Mouse (Mus musculus) adrenal gland (tissue): ENCODE measurements at regions not wholly inside any gene's neighbourhood (a gene's known extent, or its start where the extent isn't known, plus 50 kb on each side); places are given as distances from the start of the nearest gene placed in this dataset.
"Not testable (repeated sequence)": the region's sequence is repeated elsewhere in the genome, so short reads cannot be mapped to it uniquely, and the experiment has no call there.

Source experiments
- intact Hi-C: fragments of 180-260 bp; cut with DNase I; formaldehyde crosslinking; loops from one replicate; pipeline ENCODE4 v1.15.1; 2025

DNA sequence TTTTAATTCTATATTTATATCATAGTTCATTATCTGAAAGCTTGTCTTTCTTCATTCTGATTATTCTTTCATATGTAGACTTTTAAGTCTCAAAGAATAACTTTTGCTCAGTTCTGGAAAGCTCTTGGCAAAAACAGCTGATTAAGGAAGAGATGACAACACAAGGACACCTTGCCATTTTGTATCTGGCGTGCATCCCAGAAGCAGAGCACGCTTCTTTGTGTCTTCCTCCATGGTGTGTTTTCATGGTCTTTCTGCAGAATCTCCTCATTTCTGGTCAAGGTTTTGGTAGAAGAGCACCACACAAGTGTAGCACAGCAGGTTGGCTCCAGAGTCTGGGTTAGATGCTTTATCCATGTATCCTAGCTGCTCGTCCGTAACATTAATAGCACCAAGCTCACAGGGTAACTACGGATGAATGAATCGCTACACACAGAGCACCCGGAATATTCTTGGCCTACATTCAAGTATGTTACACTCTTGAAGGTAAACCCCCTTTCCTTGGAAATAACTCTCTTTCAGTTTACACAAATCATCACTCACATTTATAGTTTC, 148.9 kb upstream of the Ddhd1 start:
- intact Hi-C loops: no loop called here

DNA sequence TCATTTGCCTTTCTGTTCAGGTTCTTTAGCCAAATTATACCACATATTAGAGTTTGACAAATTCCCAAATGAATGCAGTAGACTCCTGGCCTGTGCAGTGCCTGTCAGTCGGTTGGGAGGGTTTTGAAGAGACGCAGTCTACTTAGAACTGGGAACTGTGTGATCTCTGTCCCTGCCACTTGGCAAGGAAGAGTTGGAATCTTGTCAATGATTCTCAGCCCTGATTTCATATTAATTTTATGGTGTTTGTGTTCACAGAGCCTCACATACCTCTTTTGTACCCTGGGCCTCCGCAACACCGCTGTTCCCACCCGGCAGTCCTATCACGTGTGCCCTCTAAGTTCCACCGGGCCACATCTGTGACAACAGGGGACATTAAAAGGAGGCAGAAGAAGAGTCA, 149.8 kb upstream of the Ddhd1 start:
- intact Hi-C loops: no loop called here

DNA sequence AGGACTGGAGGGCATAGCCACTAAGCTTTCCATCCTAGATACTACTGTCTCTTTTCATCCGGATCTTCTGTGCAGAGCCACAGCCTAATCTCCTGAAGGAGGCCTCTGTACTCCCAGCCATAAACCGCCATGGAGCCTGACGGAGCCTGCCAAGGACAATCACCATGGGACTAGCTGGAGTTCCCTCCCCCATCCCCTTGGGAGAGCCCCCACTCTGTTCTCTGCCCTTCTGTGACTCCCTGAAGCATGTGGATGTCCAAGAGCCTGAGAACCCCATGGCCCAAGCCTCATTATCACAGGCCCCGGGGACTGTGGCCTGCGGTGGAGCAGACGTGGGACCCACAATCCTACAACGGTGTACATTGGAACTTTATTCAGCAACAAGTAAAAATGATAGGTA, 151.5 kb upstream of the Ddhd1 start:
- intact Hi-C loops: no loop called here

DNA sequence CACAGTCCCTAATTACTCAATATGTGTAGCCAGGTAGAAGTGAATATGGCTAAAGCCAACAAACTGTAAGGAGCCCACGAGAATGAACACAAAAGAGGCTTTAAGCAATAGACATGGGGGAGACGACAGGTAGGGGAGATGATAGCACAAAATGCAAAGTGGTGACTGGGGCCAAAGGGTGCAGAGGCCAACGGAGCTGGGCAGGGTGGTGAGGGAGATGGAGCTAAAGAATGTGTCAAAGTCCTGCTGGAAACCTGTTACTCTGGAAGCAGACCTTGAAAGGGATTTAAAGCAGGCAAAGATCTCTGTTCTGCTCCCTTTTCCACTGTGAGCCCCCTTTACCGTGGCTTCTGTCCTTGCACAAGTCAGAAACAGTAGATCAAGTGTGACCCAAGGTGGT, 152.2 kb upstream of the Ddhd1 start:
- intact Hi-C loops: no loop called here

DNA sequence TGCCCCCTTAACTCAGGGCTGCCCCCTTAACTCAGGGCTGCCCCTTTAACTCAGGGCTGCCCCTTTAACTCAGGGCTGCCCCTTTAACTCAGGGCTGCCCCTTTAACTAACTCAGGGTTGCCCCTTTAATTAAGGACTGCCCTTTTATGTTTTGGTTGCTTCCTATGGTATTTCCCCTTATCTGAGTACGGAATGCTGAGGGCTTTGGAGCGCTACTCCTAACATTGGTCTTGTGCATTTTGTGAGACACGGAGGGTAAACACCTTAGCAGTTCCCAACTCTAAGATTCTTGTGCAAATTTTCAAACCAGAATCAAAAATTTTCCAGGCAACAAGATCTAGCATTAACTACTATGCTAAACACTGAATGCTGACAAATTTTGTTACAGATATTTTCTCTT, 152.7 kb upstream of the Ddhd1 start:
- intact Hi-C loops: no loop called here

GRCm38 (mm10) chr14:45815598-45815997, 157.7 kb upstream of the Ddhd1 start:
- intact Hi-C loops: no loop called here

DNA sequence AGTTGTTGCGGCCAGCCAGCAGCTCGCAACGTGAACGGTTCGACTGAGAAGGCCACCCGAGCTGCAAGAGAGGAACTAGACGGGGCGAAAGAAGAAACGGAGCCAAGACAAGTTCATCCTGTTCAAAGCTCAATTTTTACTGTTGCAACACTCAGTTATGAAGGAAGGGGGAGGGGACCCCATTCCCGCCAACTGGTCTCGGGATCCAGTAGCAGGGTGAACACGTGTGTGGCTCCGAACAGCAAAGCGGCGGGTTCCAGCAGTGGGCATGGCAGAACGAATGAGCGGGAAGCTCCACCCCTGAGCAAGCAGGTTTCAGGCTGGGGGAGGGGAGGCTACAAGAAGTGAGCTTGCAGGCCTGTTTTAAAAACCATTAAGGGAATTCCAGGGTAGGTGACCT, 158.7 kb upstream of the Ddhd1 start:
- intact Hi-C loops: not testable (repeated sequence)

- intact Hi-C loops: no loop called here
Observed at GRCm38 (mm10) chr14:45817756-45818155, 159.8 kb upstream of the Ddhd1 start.

DNA sequence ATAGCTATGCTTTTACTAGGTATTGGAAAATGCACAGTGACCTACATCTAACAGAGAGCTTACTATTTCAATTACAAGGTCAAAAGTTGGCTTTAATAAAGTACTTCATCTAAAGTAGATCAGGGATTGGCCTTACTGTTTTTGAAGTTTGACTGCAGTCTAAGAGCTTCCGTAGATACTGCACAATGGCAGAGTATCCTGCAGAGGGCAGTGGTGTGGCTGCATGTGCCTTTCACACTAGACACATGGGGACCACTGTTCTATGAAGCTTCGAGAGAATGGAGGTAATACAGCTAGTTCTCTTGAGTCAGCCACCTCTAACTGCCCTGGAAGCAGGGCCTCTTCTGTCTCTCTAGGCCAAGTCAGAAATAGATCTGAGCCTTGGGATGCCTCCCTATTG, 166.7 kb upstream of the Ddhd1 start:
- intact Hi-C loops: no loop called here

DNA sequence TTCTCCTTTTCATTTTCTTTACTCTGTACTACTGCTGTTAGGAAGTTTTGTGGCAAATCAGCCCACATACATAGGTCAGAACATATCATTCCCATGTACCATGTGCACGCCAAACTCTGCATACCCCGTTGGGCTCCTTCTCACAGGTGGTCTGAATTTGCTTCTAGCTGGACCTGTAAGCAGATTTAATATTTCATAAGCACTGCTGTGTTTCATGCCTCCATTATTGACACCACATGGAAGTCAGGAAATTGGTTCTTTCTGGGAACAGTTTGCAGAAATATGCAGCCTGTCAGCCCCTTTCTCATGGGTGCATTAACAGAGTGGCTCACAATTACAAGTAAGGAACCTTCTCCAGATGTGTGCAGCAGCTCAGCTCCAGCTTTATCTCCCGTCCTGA, 168.1 kb upstream of the Ddhd1 start:
- intact Hi-C loops: no loop called here

GRCm38 (mm10) chr14:45827096-45827495, 169.2 kb upstream of the Ddhd1 start:
- intact Hi-C loops: no loop called here

DNA sequence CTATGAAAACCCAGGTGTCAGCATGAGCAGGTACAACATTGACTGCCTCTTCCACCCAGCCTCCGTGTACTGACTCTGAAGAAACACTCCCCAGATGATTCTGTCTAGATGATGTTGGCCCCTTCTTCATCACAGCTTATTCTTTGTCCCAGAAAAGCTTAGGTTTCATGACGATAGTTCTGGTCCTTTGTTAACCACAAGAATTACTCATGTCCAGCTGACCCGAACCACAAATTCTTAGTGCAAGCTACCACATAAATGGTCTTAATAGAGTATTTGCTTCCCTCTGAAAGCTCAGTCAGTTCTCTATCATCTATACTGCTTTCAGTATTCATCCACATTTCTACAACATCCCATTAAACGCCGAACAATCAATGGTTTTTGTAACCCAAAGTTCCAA, 172.5 kb upstream of the Ddhd1 start:
- intact Hi-C loops: no loop called here

GRCm38 (mm10) chr14:45837039-45837438, 179.1 kb upstream of the Ddhd1 start:
- intact Hi-C loops: no loop called here

DNA sequence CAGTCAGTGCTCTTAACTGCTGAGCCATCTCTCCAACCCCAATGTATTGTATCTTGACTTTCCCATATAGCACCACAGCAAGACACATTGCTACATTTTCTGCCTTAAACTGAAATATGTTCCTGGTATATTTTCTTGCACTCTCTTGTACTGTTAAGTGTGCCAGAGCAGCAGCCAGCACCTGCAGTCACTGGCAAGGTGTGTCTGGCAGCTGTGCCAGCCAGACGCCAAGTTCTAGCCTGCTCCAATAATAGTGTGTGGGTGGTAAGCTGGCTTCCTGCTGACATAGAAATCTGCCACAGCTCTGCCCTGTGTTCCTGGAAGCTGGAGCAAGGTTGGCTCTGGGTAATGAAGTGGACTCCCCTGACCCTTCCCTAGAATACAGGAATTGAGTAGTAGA, 185.9 kb upstream of the Ddhd1 start:
- intact Hi-C loops: no loop called here

DNA sequence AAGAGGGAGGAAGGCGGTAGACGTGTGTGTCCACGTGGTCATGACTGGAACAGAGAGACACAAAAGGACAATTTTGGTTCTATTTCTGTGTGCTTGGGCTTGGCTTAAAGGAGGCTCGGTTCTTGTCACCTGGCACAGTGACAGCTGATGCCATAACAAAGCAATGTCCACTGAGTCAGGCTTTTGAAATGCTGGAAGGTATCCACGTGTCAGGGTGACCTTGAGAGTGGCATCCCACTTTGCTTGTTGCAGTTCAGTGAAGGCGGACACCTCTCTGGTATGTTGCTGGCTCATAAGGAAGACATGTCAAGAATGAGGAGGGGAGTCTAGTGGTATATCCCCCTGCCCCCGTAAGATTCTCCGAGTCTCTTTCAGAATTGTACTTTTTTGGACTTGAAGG, 192.6 kb upstream of the Ddhd1 start:
- intact Hi-C loops: no loop called here

DNA sequence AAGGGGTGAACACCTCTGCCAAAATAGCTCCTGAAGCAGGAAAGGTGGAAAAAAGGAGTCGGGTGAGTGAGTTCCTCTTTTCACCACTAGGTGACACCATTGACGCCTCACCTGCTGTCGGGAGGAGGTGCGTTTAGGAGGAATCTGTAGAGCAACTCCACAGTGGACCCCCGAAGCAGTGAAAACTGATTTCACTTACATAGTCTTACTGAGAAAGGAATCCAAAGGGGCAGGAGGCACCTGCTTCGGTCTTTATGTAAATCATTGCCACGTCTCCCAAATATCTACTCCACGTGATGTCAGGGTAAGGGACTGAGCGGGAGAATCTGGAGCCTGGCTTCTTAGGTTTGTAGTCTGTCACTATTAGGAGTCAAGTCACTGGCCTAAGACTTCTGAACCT, 220.5 kb upstream of the Ddhd1 start:
- intact Hi-C loops: loop anchor here (10.0 kb wide), 1 partner anchor 846 kb away; no protein-coding TSS in a partner anchor

DNA sequence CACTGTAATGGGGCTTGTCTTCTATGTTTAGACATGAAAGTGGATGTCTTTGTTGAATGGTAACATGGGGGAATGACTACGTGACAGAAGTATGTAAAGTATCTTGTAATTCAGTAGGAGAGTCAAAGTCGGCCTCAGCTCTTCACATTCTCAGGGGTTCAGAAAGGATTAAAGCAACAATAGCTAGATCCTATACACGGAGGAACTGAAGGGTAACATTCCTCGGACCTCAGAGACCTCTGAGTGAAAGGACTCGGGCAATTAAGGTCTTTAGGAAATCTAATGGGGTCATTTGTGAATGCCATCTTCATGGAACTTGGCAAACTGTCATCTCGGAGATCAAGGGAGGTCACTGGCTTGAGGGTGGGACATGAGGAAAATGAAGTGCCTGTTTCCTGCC, 262.8 kb upstream of the Ddhd1 start:
- intact Hi-C loops: no loop called here

- intact Hi-C loops: no loop called here
Observed at GRCm38 (mm10) chr14:45943581-45943980, 285.6 kb upstream of the Ddhd1 start.

DNA sequence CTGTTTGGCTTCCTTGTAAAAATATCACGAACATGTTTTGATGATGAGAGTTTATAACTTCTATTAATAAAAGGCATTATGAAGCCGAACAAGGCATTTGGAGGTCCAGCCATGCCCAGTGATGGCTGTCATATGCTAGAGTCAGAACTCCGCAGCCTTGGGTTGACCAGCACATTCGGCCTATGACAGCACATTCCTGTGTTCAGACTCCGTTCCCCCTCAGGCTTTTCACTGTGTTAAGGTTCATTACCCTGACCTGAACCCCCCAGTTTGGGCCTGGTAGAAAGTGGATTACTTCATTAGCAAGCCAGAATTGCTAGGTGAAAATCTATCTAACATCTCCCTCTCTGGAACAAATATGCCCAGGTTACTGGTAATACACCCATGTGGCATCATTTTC, 286.2 kb upstream of the Ddhd1 start:
- intact Hi-C loops: no loop called here

DNA sequence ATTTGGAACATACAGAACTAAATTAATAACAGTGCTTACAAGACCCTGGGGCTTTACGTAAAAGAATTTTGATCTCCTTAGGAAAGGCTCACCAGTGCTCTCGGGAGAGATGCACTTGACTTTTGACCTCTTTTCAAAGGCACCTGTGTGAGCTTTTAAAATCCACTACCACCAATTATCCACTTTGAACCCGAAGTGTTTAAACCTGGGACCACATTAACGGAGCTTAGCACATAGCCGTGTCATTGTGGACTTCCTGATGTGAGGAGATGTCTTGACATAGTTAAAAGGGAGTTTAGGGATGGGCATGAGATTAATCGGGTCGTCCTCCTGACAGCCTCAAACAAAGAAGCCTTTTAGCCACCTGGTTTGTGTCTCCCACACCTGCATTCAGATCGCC, 286.6 kb upstream of the Ddhd1 start:
- intact Hi-C loops: no loop called here

DNA sequence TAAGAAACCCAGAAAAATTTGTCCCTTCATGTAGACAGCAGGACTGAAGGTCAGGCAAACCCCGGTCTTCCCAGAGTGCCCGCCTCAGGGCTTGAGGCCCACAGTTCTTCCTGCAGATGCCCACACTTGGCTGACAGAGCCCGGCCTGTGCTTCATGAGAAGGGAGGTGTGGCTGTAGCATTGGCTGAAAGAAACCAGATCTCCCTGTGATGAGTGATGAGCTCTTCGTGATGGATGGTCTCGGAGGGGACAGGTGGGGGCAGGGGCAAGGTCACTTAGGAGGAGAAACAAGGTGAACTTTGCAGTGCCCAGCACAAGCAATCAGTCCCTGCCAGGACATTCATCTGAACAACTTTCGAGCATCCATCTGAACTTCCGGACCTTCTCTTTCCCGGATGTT, 298.7 kb upstream of the Ddhd1 start:
- intact Hi-C loops: no loop called here

GRCm38 (mm10) chr14:45962474-45962873, 304.5 kb upstream of the Ddhd1 start:
- intact Hi-C loops: no loop called here

DNA sequence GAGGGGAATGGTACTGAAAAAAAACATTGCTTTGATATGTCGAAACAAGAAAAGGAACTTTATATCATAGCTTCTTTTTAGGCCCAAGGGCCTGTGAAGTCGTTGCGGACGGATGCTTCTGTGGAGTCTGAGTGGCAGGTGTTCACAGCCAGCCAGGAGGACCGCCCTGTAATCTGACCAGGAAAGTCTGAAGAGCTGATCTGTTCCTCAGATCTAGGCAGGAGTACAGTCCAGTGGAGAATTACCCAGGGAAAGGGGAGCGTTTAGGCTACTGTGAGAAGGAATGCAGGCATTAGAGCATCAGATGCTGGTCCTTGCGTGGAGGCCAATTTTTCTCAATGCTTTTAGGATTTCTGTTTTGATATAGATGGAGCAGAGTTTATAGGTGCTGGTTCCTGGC, 306.1 kb upstream of the Ddhd1 start:
- intact Hi-C loops: no loop called here

- intact Hi-C loops: no loop called here
Observed at GRCm38 (mm10) chr14:45983206-45983857, 325.4 kb upstream of the Ddhd1 start.
